Mouse (Mus musculus): Measurements from ENCODE around the gene Gm20696. TPM values are rescaled to one million over a fixed set of nuclear protein-coding genes. Genes with fewer than 3 reads are reported as not detected.

The Gm20696 gene
- total RNA-seq, 2 experiments from 2014 or later: 4.9 to 10.1 TPM

- DNase-seq: no peak
Observed at GRCm38 (mm10) chr6:99252816-99253215, 413.8 kb downstream of the Gm20696 start.

DNA sequence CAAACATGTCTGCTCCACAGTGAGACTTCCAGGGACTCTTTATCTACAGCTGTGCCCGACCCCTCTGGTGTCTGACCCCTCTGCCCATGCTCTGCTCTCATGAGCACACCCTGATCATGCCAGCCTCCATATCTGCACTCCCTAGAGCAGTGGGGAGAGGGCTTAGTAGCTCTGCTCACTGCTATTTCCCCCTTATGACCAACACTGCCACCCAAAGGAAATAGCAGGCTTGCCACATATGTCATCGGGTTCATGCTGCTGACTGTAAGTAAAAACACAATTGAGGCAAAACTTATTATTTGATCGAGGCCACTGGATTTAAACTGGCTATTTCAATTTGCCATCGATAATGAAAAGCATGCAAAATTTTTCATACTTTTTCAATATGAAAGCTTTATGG lies 414.7 kb downstream of the Gm20696 start:
- no peak for DNase-seq

DNA sequence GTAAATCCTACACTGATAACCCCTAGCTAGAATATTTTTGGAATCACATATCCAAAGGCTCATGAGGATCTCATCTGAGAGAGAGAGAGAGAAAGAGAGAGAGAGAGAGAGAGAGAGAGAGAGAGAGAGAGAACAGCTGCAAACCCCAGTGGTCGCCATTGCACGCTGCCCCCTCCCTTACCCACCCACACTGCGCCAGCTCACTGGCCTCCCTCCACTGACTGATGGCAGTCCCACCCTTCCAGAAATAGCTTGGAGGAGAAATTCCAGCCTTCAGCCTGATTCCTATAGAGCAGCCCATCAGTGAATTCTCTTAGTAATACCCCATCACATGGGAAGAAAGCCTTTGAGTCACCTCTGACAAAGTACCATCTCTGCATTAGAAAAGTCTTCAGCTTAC lies 415.4 kb downstream of the Gm20696 start:
- DNase-seq: no peak

GRCm38 (mm10) chr6:99249496-99250030 lies 417.0 kb downstream of the Gm20696 start:
- DNase-seq: no peak

DNA sequence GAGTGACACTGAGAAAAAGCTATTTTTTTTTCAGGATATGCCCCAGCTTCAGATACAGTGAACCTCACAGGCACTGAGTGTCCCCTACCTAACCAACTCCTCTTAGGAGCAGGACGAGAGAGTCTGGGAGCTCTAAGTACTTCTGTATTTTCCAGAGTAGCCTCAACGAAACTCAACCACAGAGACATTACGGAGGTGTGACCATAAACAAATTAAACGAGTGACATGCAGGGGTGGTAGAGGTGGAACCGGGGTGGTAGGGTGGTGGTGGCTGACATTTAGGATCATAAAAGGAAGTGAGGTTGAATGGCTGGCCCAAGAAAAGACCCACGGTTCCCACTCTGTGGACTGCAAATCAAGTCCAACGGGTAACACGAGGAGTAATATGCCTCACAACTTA lies 418.2 kb downstream of the Gm20696 start:
- no peak for DNase-seq

GRCm38 (mm10) chr6:99241625-99242395 lies 424.8 kb downstream of the Gm20696 start:
- no peak for DNase-seq

- DNase-seq: no peak
Observed at GRCm38 (mm10) chr6:99240764-99241163, 425.8 kb downstream of the Gm20696 start.

DNA sequence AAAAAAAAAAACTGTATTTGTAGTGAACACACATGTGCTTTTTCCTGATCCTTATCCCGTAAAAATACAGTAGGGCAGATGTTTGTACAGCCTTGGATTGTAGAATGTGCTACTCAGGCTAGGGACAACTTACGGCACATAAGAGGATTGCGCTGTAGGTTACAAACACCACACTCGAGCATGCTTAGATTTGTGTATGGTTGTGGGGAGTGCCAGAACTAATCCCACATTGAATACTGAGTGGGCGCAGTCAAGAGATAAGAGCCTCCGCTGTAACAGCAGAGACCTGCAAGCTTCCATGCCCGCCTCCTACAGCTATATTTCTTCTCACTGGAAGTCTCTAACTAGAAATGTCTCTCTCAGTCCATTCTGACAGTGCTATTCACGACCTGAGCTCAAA lies 431.0 kb downstream of the Gm20696 start:
- no peak for DNase-seq

DNA sequence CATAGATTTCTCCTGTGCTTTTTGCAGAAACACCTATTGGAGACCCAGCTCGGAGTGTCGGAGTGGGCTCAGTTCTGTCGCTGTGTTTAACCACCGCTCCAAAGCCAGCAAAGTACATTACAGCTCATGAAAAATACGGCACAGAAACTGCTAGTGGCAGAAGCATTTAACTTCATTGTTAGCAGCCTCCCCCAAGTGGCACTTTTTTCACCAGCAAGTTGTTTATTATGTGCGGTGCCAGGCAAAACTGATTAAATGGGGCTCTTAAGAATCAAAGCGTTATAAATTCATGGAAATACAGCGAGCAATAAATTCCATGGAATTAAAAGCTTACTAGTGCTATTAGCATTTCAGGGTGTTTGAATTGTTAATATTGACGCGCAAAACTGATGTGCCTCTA lies 433.2 kb downstream of the Gm20696 start:
- DNase-seq: no peak

- no peak for DNase-seq
Observed at GRCm38 (mm10) chr6:99228336-99228870, 438.2 kb downstream of the Gm20696 start.

DNA sequence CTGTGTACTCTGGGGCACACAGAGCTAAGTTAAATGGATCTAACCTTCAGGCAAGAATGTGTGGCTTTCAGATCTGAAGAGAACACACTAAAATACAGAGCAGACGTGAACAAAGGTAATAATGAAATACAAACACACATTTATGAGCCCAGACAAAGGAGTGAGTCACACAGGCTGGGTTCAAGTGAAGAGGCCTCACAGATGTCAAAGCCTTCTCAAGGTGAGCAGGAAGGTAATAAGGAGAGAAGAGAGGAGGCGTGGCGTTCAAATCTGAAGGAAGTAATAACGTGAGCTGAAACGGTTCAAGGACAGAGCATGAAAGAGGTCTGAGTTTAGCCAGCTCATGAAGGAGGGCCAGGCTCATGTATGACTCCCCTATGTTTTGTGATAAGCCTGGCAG lies 445.4 kb downstream of the Gm20696 start:
- DNase-seq: no peak

GRCm38 (mm10) chr6:99220472-99220871 lies 446.1 kb downstream of the Gm20696 start:
- no peak for DNase-seq

- DNase-seq: no peak
Observed at GRCm38 (mm10) chr6:99217846-99218245, 448.8 kb downstream of the Gm20696 start.

GRCm38 (mm10) chr6:99217155-99217554 lies 449.4 kb downstream of the Gm20696 start:
- DNase-seq: no peak

DNA sequence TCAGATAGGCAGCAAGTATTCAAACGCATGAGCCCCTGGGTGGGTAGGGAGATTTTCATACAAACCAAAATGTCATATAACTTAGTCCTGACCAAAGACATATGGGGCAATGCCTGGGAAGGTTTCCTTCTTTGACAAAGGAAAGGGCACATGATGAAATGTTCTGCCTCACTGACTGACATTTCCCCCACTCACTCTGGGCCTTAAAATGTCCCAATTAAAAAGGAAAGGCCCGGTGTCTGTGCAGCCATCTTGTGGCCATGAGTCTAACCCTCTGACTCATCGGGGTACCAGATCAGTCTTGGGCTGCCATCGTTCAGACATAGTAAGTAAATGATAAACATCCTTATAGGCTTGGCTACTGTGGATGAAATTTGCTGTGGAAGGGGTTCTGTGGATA lies 454.1 kb downstream of the Gm20696 start:
- no peak for DNase-seq

DNA sequence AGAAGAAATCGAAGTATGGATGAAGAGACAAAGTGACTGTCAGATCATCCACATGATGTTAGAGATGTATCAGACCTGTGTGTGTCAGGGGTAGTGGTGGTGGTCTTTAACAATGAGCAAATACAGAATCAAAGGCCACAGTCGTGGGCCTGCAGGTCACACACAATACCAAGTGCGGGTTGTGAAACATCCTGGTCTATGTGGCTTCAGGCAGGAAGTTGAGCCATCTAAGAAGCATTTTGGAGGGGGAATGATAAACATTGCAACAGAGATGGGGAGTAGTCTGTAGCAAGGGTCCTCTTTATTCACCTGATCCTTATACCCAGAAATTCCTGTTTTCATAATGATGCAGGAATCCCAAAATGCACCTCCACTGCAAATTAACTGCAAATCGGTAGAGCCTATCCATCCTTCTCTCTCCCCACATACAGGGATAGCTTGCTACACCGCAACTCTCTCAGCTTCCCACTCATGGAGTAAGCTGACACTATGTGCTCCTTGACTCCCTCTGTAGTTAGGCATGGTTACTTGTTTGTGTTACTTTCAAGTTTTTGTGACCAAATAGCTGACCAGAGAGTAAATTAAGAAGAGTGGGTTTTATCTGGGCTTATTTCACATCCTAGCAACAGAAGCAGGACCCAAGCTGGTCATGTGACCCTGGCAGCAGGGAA lies 454.8 kb downstream of the Gm20696 start:
- DNase-seq: no peak

DNA sequence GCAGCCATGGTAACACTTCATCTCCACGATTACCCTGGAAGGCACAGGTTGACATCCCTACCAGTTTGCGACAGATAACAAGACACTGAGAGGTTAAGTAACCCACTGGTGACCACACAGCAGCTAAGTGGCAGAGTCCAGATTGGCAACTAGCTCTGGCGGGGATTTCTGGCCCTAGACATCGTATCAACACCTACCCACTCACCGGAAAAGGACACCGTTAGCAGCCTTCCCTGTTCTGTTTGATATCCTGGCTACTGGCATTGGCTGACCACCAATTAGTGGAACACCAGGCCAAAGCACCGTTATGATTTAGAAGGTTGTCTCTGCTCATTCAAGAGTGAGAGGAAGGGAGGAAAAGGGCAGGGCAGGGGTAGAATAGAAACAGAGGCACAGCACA lies 456.4 kb downstream of the Gm20696 start:
- no peak for DNase-seq

Small RNA genes lying within 50 kb of the gene (microRNA-seq; reads per million reads assigned to microRNA genes)
- 0 reads per million in 2 experiments for gene Gm22328

Other genes with a start within 250 kb of the Gm20696 start
- gene Foxp1, start 144.1 kb downstream of the Gm20696 start, total RNA-seq (2021): 10 to 100 TPM; 82.4 to 85.4 TPM
- 10 to 100 TPM; 23.5 to 25.5 TPM for gene Eif4e3, start within 50 bp of the Gm20696 start, total RNA-seq (2021)
- gene Gpr27, start 25.9 kb upstream of the Gm20696 start, total RNA-seq (2021): 10 to 100 TPM; 61.0 to 64.1 TPM
- gene Prok2, start 59.6 kb upstream of the Gm20696 start, total RNA-seq (2021): 1 to 10 TPM in 1 of 2 experiments, under 1 TPM in 1; 0.85 to 1.1 TPM

Data from layer of hippocampus, postnatal 36 days (tissue).